Comparison of ENCODE assay signal across 10 mouse cellular contexts in genomic region chr11:94343955-94344358, GRCm38 (mm10). TPM values are rescaled to one million over a fixed set of nuclear protein-coding genes. Genes with fewer than 3 reads are reported as not detected.
DNase-seq lines count a peak whose midpoint lies in the region; ATAC-seq and TF ChIP-seq lines count a peak whose summit lies in the region.
"Had no signal": no experiment of that assay in that cellular context is flagged by ENCODE, and none has a peak within 500 bp of the region (broad histone marks: within the 10 kb centered on the region; RNA-seq: fewer than 3 reads in every experiment).

No protein-coding gene starts in this region.

- H3K27me3 ChIP-seq in hindbrain, embryonic 15.5 days = no peaks in the 10 kb centered on the region
- H3K27me3 ChIP-seq in midbrain, postnatal 0 days (ENCODE audit: insufficient read depth, low read length) = no peaks in the 10 kb centered on the region
- H3K27me3 ChIP-seq: lung, embryonic 15.5 days had no signal

- TF ChIP-seq POLR2A in brain, embryonic 14.5 days (IDR thresholded peaks at IDR 0.05; ENCODE audit: borderline replicate concordance, extremely low read depth, insufficient read depth, insufficient read length, poor library complexity, severe bottlenecking) = no peak

- 7% methylated on average over 5 of the region's 5 CpGs for WGBS in hindbrain, embryonic 15.5 days
- 12% methylated on average over 5 of the region's 5 CpGs for WGBS in midbrain, postnatal 0 days

- TF ChIP-seq CTCF in brain, embryonic 14.5 days (IDR thresholded peaks at IDR 0.05; ENCODE audit: borderline replicate concordance, extremely low read depth, insufficient read depth, insufficient read length) = no peak
- TF ChIP-seq CTCF in midbrain, postnatal 0 days (IDR thresholded peaks at IDR 0.05) = no peak

- H3K4me1 ChIP-seq in hindbrain, embryonic 15.5 days (replicated peaks) = peaks cover 34% of the 10 kb centered on the region
- H3K4me1 ChIP-seq in midbrain, postnatal 0 days (ENCODE audit: insufficient read depth, low read length) = no peaks in the 10 kb centered on the region

- peak; percentile 30 for DNase-seq in A20 (ENCODE audit: low read depth, low spot score)
- DNase-seq in brain, embryonic 14.5 days (ENCODE audit: low read depth) = peak; percentile 79
- DNase-seq in midbrain, postnatal 0 days (ENCODE audit: low spot score) = peak; percentile 59
- DNase-seq in layer of hippocampus, adult 9-10 months (ENCODE audit: low spot score) = no peak
- no peak for DNase-seq in T-cell, adult 2 months (ENCODE audit: low spot score)
- DNase-seq in right cerebral cortex, postnatal 14 days = no peak
- DNase-seq: adrenal gland, postnatal 14 days had no signal

- ATAC-seq in hindbrain, embryonic 15.5 days (ENCODE audit: low FRiP score, low read depth) = peak; percentile 54; the same call in 1 of the 2 replicates
- ATAC-seq in midbrain, postnatal 0 days (ENCODE audit: low FRiP score) = no peak; the same call in 1 of the 2 replicates

- H3K27ac ChIP-seq in hindbrain, embryonic 15.5 days (replicated peaks) = peak overlapping the region; percentile 46; the same call in 1 of the 2 replicates
- 0 out of 2 replicates have a peak overlapping the region, but pooled peaks have one; percentile 9 for H3K27ac ChIP-seq in midbrain, postnatal 0 days (ENCODE audit: low read depth, low read length)
- H3K27ac ChIP-seq: lung, embryonic 15.5 days had no signal

- H3K36me3 ChIP-seq in hindbrain, embryonic 15.5 days = peaks cover 15% of the 10 kb centered on the region
- peaks cover 5% of the 10 kb centered on the region; the same call in 1 of the 2 replicates for H3K36me3 ChIP-seq in midbrain, postnatal 0 days (ENCODE audit: insufficient read depth, low read length)

- H3K4me2 ChIP-seq in hindbrain, embryonic 15.5 days = no peak overlapping the region
- no peak overlapping the region for H3K4me2 ChIP-seq in midbrain, postnatal 0 days (ENCODE audit: low read depth, low read length, poor library complexity, severe bottlenecking)
- H3K4me2 ChIP-seq: lung, embryonic 15.5 days had no signal

- H3K9me3 ChIP-seq in hindbrain, embryonic 15.5 days = no peaks in the 10 kb centered on the region
- no peaks in the 10 kb centered on the region for H3K9me3 ChIP-seq in midbrain, postnatal 0 days (ENCODE audit: low read length)
- H3K9me3 ChIP-seq: G1E; lung, embryonic 15.5 days had no signal

- no peak overlapping the region for H3K4me3 ChIP-seq in hindbrain, embryonic 15.5 days
- no peak overlapping the region for H3K4me3 ChIP-seq in midbrain, postnatal 0 days (ENCODE audit: low read depth, low read length)
- H3K4me3 ChIP-seq: lung, embryonic 15.5 days had no signal

- H3K9ac ChIP-seq in hindbrain, embryonic 15.5 days = 0 out of 2 replicates have a peak overlapping the region, but pooled peaks have one; percentile 2
- no peak overlapping the region for H3K9ac ChIP-seq in midbrain, postnatal 0 days (replicated peaks; ENCODE audit: low read length, poor library complexity, severe bottlenecking)
- H3K9ac ChIP-seq: lung, embryonic 15.5 days had no signal

RNA-seq across cellular contexts. Expression of gene Ankrd40, which starts 16.2 kb away (rescaled TPM):
- polyA plus RNA-seq in brain, embryonic 14.5 days (2012; rRNA removed) = 47.9 and 57.0 TPM in 2 replicates
- polyA plus RNA-seq in hindbrain, embryonic 15.5 days (2015; fragmentation: Nextera tagmentation; extraction: Ambion mirVana) = 18.3 and 21.5 TPM in 2 replicates
- 41.7 and 49.5 TPM in 2 replicates for total RNA-seq in midbrain, postnatal 0 days (2014; rRNA removed)
- 11.9 and 12.8 TPM in 2 replicates for polyA plus RNA-seq in midbrain, postnatal 0 days (2015; fragmentation: Nextera tagmentation; extraction: Ambion mirVana)

RNA-seq across cellular contexts. Expression of gene Luc7l3, which starts 22.2 kb away (rescaled TPM):
- polyA plus RNA-seq in brain, embryonic 14.5 days (2012; rRNA removed) = 165 and 183 TPM in 2 replicates
- 126 and 127 TPM in 2 replicates for polyA plus RNA-seq in hindbrain, embryonic 15.5 days (2015; fragmentation: Nextera tagmentation; extraction: Ambion mirVana)
- total RNA-seq in midbrain, postnatal 0 days (2014; rRNA removed) = 47.5 and 87.1 TPM in 2 replicates
- 100 and 124 TPM in 2 replicates for polyA plus RNA-seq in midbrain, postnatal 0 days (2015; fragmentation: Nextera tagmentation; extraction: Ambion mirVana)

RNA-seq across cellular contexts. Expression of gene Abcc3, which starts 48.8 kb away (rescaled TPM):
- polyA plus RNA-seq in brain, embryonic 14.5 days (2012; rRNA removed) = 0.53 and 0.55 TPM in 2 replicates
- 0.53 and 1.2 TPM in 2 replicates for polyA plus RNA-seq in hindbrain, embryonic 15.5 days (2015; fragmentation: Nextera tagmentation; extraction: Ambion mirVana)
- 1.7 and 3.6 TPM in 2 replicates for total RNA-seq in midbrain, postnatal 0 days (2014; rRNA removed)
- 0.72 and 0.99 TPM in 2 replicates for polyA plus RNA-seq in midbrain, postnatal 0 days (2015; fragmentation: Nextera tagmentation; extraction: Ambion mirVana)
- polyA plus RNA-seq: G1E had no signal

Comparison
In these comparisons a context has a peak if more than half of its experiments do, and no peak if none do; other contexts are left out.
1. DNase-seq: peak in A20 (single experiment), brain, embryonic 14.5 days (single experiment) and midbrain, postnatal 0 days (single experiment); none in layer of hippocampus, adult 9-10 months (single experiment), T-cell, adult 2 months (single experiment) and right cerebral cortex, postnatal 14 days (single experiment).